Mouse (Mus musculus) CH12.LX (cell line): ENCODE results near the gene Ccdc157. TPM values are rescaled to one million over a fixed set of nuclear protein-coding genes. Genes with fewer than 3 reads are reported as not detected.

ENCODE experiments used
- DNase-seq: peaks from one replicate; pipeline ENCODE4 v3.0.0-alpha.2; 2013; ENCODE audit errors: extremely low read depth
- H3K27ac ChIP-seq: 2 replicates; pipeline ENCODE4 v1.5.1; 2012; ENCODE audit warnings: low read depth, mild to moderate bottlenecking, control low read depth, moderate library complexity; ENCODE audit not compliant: insufficient read depth
- H3K27me3 ChIP-seq: replicated peaks from 2 replicates; pipeline ENCODE3; 2012; ENCODE audit warnings: inconsistent platforms
- H3K36me3 ChIP-seq, 2 experiments: replicated peaks in 1 of 2; 2 replicates each; pipeline versions ENCODE3 to v1.6.1; 2012; ENCODE audit warnings: inconsistent platforms in 1 of 2, low read length in 1 of 2, mild to moderate bottlenecking in 1 of 2, mixed read lengths in 1 of 2, moderate library complexity in 1 of 2; ENCODE audit not compliant: control insufficient read depth in 1 of 2, insufficient read depth in 1 of 2
- H3K4me1 ChIP-seq, 2 experiments: 2 replicates each; pipeline ENCODE4 v1.6.1; 2012; ENCODE audit warnings: inconsistent platforms in 1 of 2, moderate library complexity in 1 of 2; ENCODE audit not compliant: insufficient read depth in 2 of 2, control insufficient read depth in 1 of 2
- H3K4me2 ChIP-seq: 2 replicates; pipeline ENCODE4 v1.6.1; 2012; ENCODE audit warnings: low read depth, mild to moderate bottlenecking, control low read depth; ENCODE audit not compliant: poor library complexity, insufficient read depth, severe bottlenecking
- H3K4me3 ChIP-seq, 3 experiments: fragments of 150-350 bp in 1 of 3; sonication (generic) in 1 of 3; replicated peaks in 1 of 3; 2 replicates each; pipeline versions ENCODE3 to v1.5.1; 2011 to 2012; ENCODE audit warnings: low read depth in 2 of 3, low read length in 2 of 3, mild to moderate bottlenecking in 2 of 3, moderate library complexity in 2 of 3, control low read depth in 1 of 3, improper control_type of control experiment in 1 of 3, inconsistent platforms in 1 of 3, mixed read lengths in 1 of 3; ENCODE audit not compliant: poor library complexity in 1 of 3
- H3K79me2 ChIP-seq: replicated peaks from 2 replicates; pipeline ENCODE4 v1.6.1; 2012; ENCODE audit warnings: mild to moderate bottlenecking, moderate library complexity; ENCODE audit not compliant: control insufficient read depth, poor library complexity, insufficient read depth, severe bottlenecking; ENCODE audit errors: extremely low read depth
- H3K9ac ChIP-seq: 2 replicates; pipeline ENCODE4 v1.6.1; 2012; ENCODE audit warnings: low read depth, mild to moderate bottlenecking, control low read depth, moderate library complexity; ENCODE audit not compliant: insufficient read depth
- H3K9me3 ChIP-seq: replicated peaks from 2 replicates; pipeline ENCODE3; 2012; ENCODE audit warnings: low read length, inconsistent platforms, mixed read lengths
- BHLHE40 ChIP-seq: IDR thresholded peaks from 2 replicates; pipeline ENCODE4 v1.6.1; 2011; ENCODE audit warnings: mild to moderate bottlenecking, low read depth, low read length, improper control_type of control experiment
- CHD1 ChIP-seq: IDR thresholded peaks from 2 replicates; pipeline ENCODE4 v1.6.1; 2012; ENCODE audit warnings: low read depth, low read length, improper control_type of control experiment, inconsistent platforms
- CHD2 ChIP-seq: IDR thresholded peaks from 2 replicates; pipeline ENCODE4 v1.6.1; 2011; ENCODE audit warnings: low read length, improper control_type of control experiment
- EP300 ChIP-seq: IDR thresholded peaks from 2 replicates; pipeline ENCODE4 v1.6.1; 2011; ENCODE audit warnings: low read length, improper control_type of control experiment
- ETS1 ChIP-seq: conservative IDR thresholded peaks from 2 replicates; pipeline ENCODE4 v1.6.1; 2012; ENCODE audit warnings: low read depth, mild to moderate bottlenecking, inconsistent platforms, low read length, improper control_type of control experiment, moderate library complexity
- GABPA ChIP-seq: IDR thresholded peaks from 2 replicates; pipeline ENCODE4 v1.6.1; 2012; ENCODE audit warnings: low read depth, low read length, improper control_type of control experiment, inconsistent platforms; ENCODE audit not compliant: insufficient replicate concordance
- HCFC1 ChIP-seq: IDR thresholded peaks from 2 replicates; pipeline ENCODE4 v1.6.1; 2012; ENCODE audit warnings: low read depth, mild to moderate bottlenecking, inconsistent platforms, low read length, improper control_type of control experiment
- IRF4 ChIP-seq: IDR thresholded peaks from 2 replicates; pipeline ENCODE4 v1.6.1; 2014; ENCODE audit warnings: low read depth, mild to moderate bottlenecking, inconsistent platforms, low read length, improper control_type of control experiment
- JUND ChIP-seq: conservative IDR thresholded peaks from 2 replicates; pipeline ENCODE4 v1.6.1; 2011; ENCODE audit warnings: low read depth, low read length, improper control_type of control experiment
- MAFK ChIP-seq: IDR thresholded peaks from 2 replicates; pipeline ENCODE4 v1.6.1; 2011; ENCODE audit warnings: low read length, improper control_type of control experiment; ENCODE audit not compliant: insufficient replicate concordance
- MXI1 ChIP-seq: IDR thresholded peaks from 2 replicates; pipeline ENCODE4 v1.6.1; 2011; ENCODE audit warnings: mild to moderate bottlenecking, low read depth, low read length, improper control_type of control experiment
- NELFE ChIP-seq: IDR thresholded peaks from 2 replicates; pipeline ENCODE4 v1.6.1; 2011; ENCODE audit warnings: low read depth, low read length, improper control_type of control experiment
- NRF1 ChIP-seq: IDR thresholded peaks from 2 replicates; pipeline ENCODE4 v1.6.1; 2014; ENCODE audit warnings: low read depth, mild to moderate bottlenecking, inconsistent platforms, low read length, improper control_type of control experiment, moderate library complexity
- PAX5 ChIP-seq: IDR thresholded peaks from 2 replicates; pipeline ENCODE4 v1.6.1; 2012; ENCODE audit warnings: low read length, inconsistent platforms, mixed read lengths
- POLR2A ChIP-seq: IDR thresholded peaks from 2 replicates; pipeline ENCODE4 v1.6.1; 2011; ENCODE audit warnings: low read depth, mild to moderate bottlenecking, improper control_type of control experiment, low read length
- POLR2AphosphoS2 ChIP-seq: IDR thresholded peaks from 2 replicates; pipeline ENCODE4 v1.6.1; 2011; ENCODE audit warnings: low read depth, low read length, improper control_type of control experiment
- RAD21 ChIP-seq: IDR thresholded peaks from 2 replicates; pipeline ENCODE4 v1.6.1; 2011; ENCODE audit warnings: low read depth, mild to moderate bottlenecking, low read length, improper control_type of control experiment, moderate library complexity
- RCOR1 ChIP-seq: conservative IDR thresholded peaks from 2 replicates; pipeline ENCODE4 v1.6.1; 2012; ENCODE audit warnings: low read depth, mild to moderate bottlenecking, inconsistent platforms, low read length, improper control_type of control experiment
- SIN3A ChIP-seq: IDR thresholded peaks from 2 replicates; pipeline ENCODE4 v1.6.1; 2012; ENCODE audit warnings: low read length, improper control_type of control experiment, inconsistent platforms
- SMC3 ChIP-seq: IDR thresholded peaks from 2 replicates; pipeline ENCODE4 v1.6.1; 2011; ENCODE audit warnings: low read depth, low read length, improper control_type of control experiment
- TBP ChIP-seq: conservative IDR thresholded peaks from 2 replicates; pipeline ENCODE4 v1.6.1; 2011; ENCODE audit warnings: low read depth, low read length, improper control_type of control experiment
- TCF12 ChIP-seq: IDR thresholded peaks from 2 replicates; pipeline ENCODE4 v1.6.1; 2014; ENCODE audit warnings: low read depth, mild to moderate bottlenecking, inconsistent platforms, low read length, improper control_type of control experiment
- UBTF ChIP-seq: IDR thresholded peaks from 2 replicates; pipeline ENCODE4 v1.6.1; 2012; ENCODE audit warnings: low read depth, mild to moderate bottlenecking, inconsistent platforms, low read length, improper control_type of control experiment, moderate library complexity
- USF1 ChIP-seq: IDR thresholded peaks from 2 replicates; pipeline ENCODE4 v1.6.1; 2014; ENCODE audit warnings: low read depth, mild to moderate bottlenecking, inconsistent platforms, low read length, improper control_type of control experiment
- USF2 ChIP-seq: conservative IDR thresholded peaks from 2 replicates; pipeline ENCODE4 v1.6.1; 2011; ENCODE audit warnings: low read depth, low read length, improper control_type of control experiment
- ZC3H11A ChIP-seq: IDR thresholded peaks from 2 replicates; pipeline ENCODE4 v1.6.1; 2012; ENCODE audit warnings: low read depth, mild to moderate bottlenecking, inconsistent platforms, low read length, improper control_type of control experiment
- ZNF384 ChIP-seq: IDR thresholded peaks from 2 replicates; pipeline ENCODE4 v1.6.1; 2012; ENCODE audit warnings: low read depth, low read length, improper control_type of control experiment, inconsistent platforms
- dilution Hi-C: fragments of 300-500 bp; cut with MboI; formaldehyde crosslinking; loops from 2 replicates; pipeline ENCODE4 v1.14.3; 2020; ENCODE audit warnings: low sequenced_read_pairs; ENCODE audit not compliant: extremely low pct_unique_long_range_greater_than_20kb, extremely low pct_ligation_motif_present
- in situ Hi-C: fragments of 300-500 bp; cut with MboI; formaldehyde crosslinking; loops from 3 replicates; pipeline ENCODE4 v1.14.3; 2019; ENCODE audit warnings: low sequenced_read_pairs, low pct_ligation_motif_present, low pct_unique_long_range_greater_than_20kb, mixed read lengths
- polyA plus RNA-seq: library from polyadenylated mRNA; unstranded; fragments of >175 nt; gene quantifications from 2 replicates; pipeline ENCODE4 v1.2.1, GENCODE M21; 2012; ENCODE audit warnings: low read depth; ENCODE audit not compliant: insufficient read length
- total RNA-seq, 2 experiments: library from RNA; depleted of rRNA; stranded (reverse); fragments of 300-350 nt in 1 of 2; fragments of >200 nt in 1 of 2; gene quantifications; 2 replicates each; pipeline ENCODE4 v1.2.3; 2012 to 2014

Ccdc157 gene
- total and polyA plus RNA-seq, 3 experiments = 2.3 to 4.4 (median 4.0) TPM

DNA sequence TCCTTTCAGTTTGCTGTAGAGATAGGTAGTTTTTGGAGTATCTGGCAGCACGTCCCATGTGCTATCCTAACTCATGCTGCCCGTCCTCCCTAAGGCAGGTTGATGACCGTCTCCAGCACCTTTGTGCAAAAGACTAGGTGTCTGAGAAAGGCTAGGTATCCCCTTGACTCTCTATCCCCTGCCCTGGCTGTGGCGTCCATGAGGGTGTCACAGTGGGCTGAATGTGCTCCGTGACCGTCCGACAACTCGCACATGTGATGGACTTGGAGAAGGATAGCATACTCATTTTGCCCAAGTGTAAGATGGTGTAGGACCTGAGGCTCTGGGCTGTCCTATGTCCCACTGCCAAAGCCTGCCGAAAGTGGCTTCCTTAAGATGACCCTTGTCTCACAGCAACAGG, 47.6 kb upstream of the Ccdc157 start:
- H3K9ac ChIP-seq = no peak overlapping the region
- in situ Hi-C loops (loop anchor here (5.0 kb wide), 1 partner anchor 70 kb away; the partner anchor contains the start of gene Rnf215), dilution Hi-C loops (no loop called here)
- no peak overlapping the region for H3K4me3 ChIP-seq
- no peaks in the 10 kb centered on the region; the same call in 1 of the 2 replicates for H3K79me2 ChIP-seq
- H3K27me3 ChIP-seq = no peaks in the 10 kb centered on the region
- no peak for DNase-seq
- no peak overlapping the region for H3K27ac ChIP-seq
- TF ChIP-seq POLR2AphosphoS2 (no peak), TCF12 (no peak), RAD21 (no peak), PAX5 (no peak), ETS1 (no peak), SIN3A (no peak), EP300 (no peak), JUND (no peak), ZNF384 (no peak), UBTF (no peak), CHD1 (no peak), HCFC1 (no peak)
- peaks cover 45 to 79% of the 10 kb centered on the region in 2 experiments for H3K36me3 ChIP-seq
- H3K4me2 ChIP-seq = no peak overlapping the region
- H3K9me3 ChIP-seq = no peaks in the 10 kb centered on the region
- peaks cover 0 to 50% of the 10 kb centered on the region in 2 experiments; a peak in 2 of 4 replicates for H3K4me1 ChIP-seq

DNA sequence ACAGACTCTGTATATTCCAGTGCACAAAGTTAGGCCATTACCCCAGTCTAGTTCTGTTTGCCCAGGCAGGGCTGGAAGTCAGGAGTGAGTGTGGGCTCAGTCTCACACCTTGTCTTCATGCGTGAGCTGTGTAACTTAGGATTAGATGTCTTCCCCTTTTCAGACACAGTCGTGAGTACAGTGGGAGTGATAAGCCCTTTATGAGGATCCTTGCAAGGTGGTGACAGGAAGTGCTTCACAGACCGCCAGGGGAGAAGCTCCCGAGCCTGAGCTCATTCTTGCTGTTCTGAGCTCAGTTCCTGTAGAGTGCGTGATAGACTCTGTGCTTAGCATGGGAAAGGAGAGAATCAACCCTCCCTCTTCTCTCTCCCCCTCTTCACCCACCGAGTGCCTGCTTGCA, 46.5 kb upstream of the Ccdc157 start:
- no peaks in the 10 kb centered on the region for H3K27me3 ChIP-seq
- H3K9me3 ChIP-seq = no peaks in the 10 kb centered on the region
- H3K9ac ChIP-seq = no peak overlapping the region
- dilution Hi-C loops = no loop called here
- no peaks in the 10 kb centered on the region; the same call in none of the 2 replicates for H3K79me2 ChIP-seq
- TF ChIP-seq RCOR1 = no peak
- TF ChIP-seq IRF4 = no peak
- no peak for TF ChIP-seq GABPA
- TF ChIP-seq CHD1 = no peak
- no peak for TF ChIP-seq ZC3H11A
- no peak for TF ChIP-seq BHLHE40
- TF ChIP-seq NRF1 = no peak
- no peak for TF ChIP-seq MXI1
- TF ChIP-seq MAFK = no peak
- TF ChIP-seq USF1 = no peak
- no peak for TF ChIP-seq CHD2
- TF ChIP-seq SIN3A = no peak
- TF ChIP-seq USF2 = no peak
- no peak for TF ChIP-seq NELFE
- no peak for TF ChIP-seq SMC3
- TF ChIP-seq HCFC1 = no peak
- TF ChIP-seq TBP = no peak
- no peak for TF ChIP-seq ZNF384
- TF ChIP-seq POLR2A = no peak
- in situ Hi-C loops = loop anchor here (5.0 kb wide), 1 partner anchor 69 kb away; the partner anchor contains the start of gene Rnf215
- H3K4me1 ChIP-seq = peaks cover 0 to 61% of the 10 kb centered on the region in 2 experiments; a peak in 3 of 4 replicates
- no peak overlapping the region for H3K4me2 ChIP-seq
- H3K27ac ChIP-seq = no peak overlapping the region
- peaks cover 35 to 74% of the 10 kb centered on the region in 2 experiments for H3K36me3 ChIP-seq
- no peak overlapping the region for H3K4me3 ChIP-seq
- DNase-seq = no peak
